Mouse (Mus musculus) C2C12 (cell line): ENCODE measurements around the gene Fam122b. TPM values are rescaled to one million over a fixed set of nuclear protein-coding genes. Genes with fewer than 3 reads are reported as not detected.

Experiments used
- H3K27me3 ChIP-seq: one replicate; pipeline ENCODE4 v1.6.1; 2011; ENCODE audit not compliant: control insufficient read depth, insufficient read depth, insufficient read length
- H3K36me3 ChIP-seq: one replicate; pipeline ENCODE4 v1.6.1; 2011; ENCODE audit not compliant: control insufficient read depth, insufficient read depth
- H3K4me3 ChIP-seq: one replicate; pipeline ENCODE4 v1.5.1; 2011; ENCODE audit warnings: mild to moderate bottlenecking, control low read depth; ENCODE audit not compliant: poor library complexity, insufficient read depth, severe bottlenecking
- H3K79me2 ChIP-seq: one replicate; pipeline ENCODE4 v1.6.1; 2011; ENCODE audit not compliant: control insufficient read depth, insufficient read depth
- H3K79me3 ChIP-seq: one replicate; pipeline ENCODE4 v1.6.1; 2011; ENCODE audit warnings: low read depth, control low read depth
- H3ac ChIP-seq: one replicate; pipeline ENCODE3; 2011; ENCODE audit warnings: low read depth; ENCODE audit not compliant: control insufficient read depth, insufficient read length
- CEBPB ChIP-seq: IDR thresholded peaks from one replicate; pipeline ENCODE4 v1.6.1; 2011; ENCODE audit warnings: low read depth, mild to moderate bottlenecking, control low read depth, moderate library complexity
- CTCF ChIP-seq: IDR thresholded peaks from one replicate; pipeline ENCODE4 v1.5.1; 2011; ENCODE audit not compliant: control insufficient read depth, insufficient read depth, insufficient read length
- FOSL1 ChIP-seq: IDR thresholded peaks from one replicate; pipeline ENCODE4 v1.8.0; 2011; ENCODE audit warnings: mild to moderate bottlenecking, low read length; ENCODE audit not compliant: poor library complexity, insufficient read depth, severe bottlenecking
- MAX ChIP-seq: IDR thresholded peaks from one replicate; pipeline ENCODE4 v1.6.1; 2011; ENCODE audit warnings: mild to moderate bottlenecking, control low read depth
- MYOD1 ChIP-seq: IDR thresholded peaks from one replicate; pipeline ENCODE4 v1.6.1; 2011; ENCODE audit warnings: low read depth; ENCODE audit not compliant: control insufficient read depth, insufficient read length
- MYOG ChIP-seq: IDR thresholded peaks from one replicate; pipeline ENCODE4 v1.6.1; 2011; ENCODE audit not compliant: control insufficient read depth, insufficient read length; ENCODE audit errors: extremely low read depth
- USF1 ChIP-seq: IDR thresholded peaks from one replicate; pipeline ENCODE4 v1.6.1; 2011; ENCODE audit warnings: low read depth, mild to moderate bottlenecking, control low read depth, moderate library complexity
- polyA plus RNA-seq: library from polyadenylated mRNA; unstranded; fragments of >200 nt; fragmentation: generic; extraction: Trizol; gene quantifications from one replicate; pipeline ENCODE4 v1.2.1, GENCODE M21; 2012; ENCODE audit warnings: missing spikeins

Fam122b gene
- polyA plus RNA-seq, 1 experiment, result 1.2 TPM

- Histone ChIP-seq H3K4me3 (no peak overlapping the region), H3K27me3 (no peaks in the 10 kb centered on the region), H3K36me3 (no peaks in the 10 kb centered on the region), H3K79me3 (no peaks in the 10 kb centered on the region), H3ac (no peak overlapping the region), H3K79me2 (no peaks in the 10 kb centered on the region)
- TF ChIP-seq USF1, result no peak
- TF ChIP-seq FOSL1, result no peak
- TF ChIP-seq MAX, result no peak
- no peak for TF ChIP-seq MYOD1
- TF ChIP-seq CTCF, result no peak
- no peak for TF ChIP-seq MYOG
Measured at GRCm38 (mm10) chrX:53211756-53212483, 57.7 kb downstream of the Fam122b start.

- H3K4me3 ChIP-seq, result no peak overlapping the region
- H3ac ChIP-seq, result no peak overlapping the region
- no peaks in the 10 kb centered on the region for H3K79me3 ChIP-seq
- TF ChIP-seq FOSL1, result no peak
- TF ChIP-seq MAX, result no peak
- TF ChIP-seq CTCF, result no peak
- TF ChIP-seq USF1, result no peak
- TF ChIP-seq MYOG, result no peak
- TF ChIP-seq MYOD1, result no peak
- no peak for TF ChIP-seq CEBPB
- no peaks in the 10 kb centered on the region for H3K27me3 ChIP-seq
- no peaks in the 10 kb centered on the region for H3K79me2 ChIP-seq
- no peaks in the 10 kb centered on the region for H3K36me3 ChIP-seq
Measured at GRCm38 (mm10) chrX:53209431-53209830, 60.2 kb downstream of the Fam122b start.

GRCm38 (mm10) chrX:53204690-53205311 lies 64.8 kb downstream of the Fam122b start:
- H3K4me3 ChIP-seq, result no peak overlapping the region
- no peaks in the 10 kb centered on the region for H3K79me3 ChIP-seq
- no peaks in the 10 kb centered on the region for H3K27me3 ChIP-seq
- TF ChIP-seq MAX (no peak), CEBPB (peak; percentile 14)
- H3ac ChIP-seq, result no peak overlapping the region
- H3K36me3 ChIP-seq, result no peaks in the 10 kb centered on the region
- no peaks in the 10 kb centered on the region for H3K79me2 ChIP-seq

- Histone ChIP-seq H3K36me3 (no peaks in the 10 kb centered on the region), H3K79me3 (no peaks in the 10 kb centered on the region), H3K79me2 (no peaks in the 10 kb centered on the region), H3K27me3 (no peaks in the 10 kb centered on the region), H3K4me3 (no peak overlapping the region), H3ac (no peak overlapping the region)
- TF ChIP-seq MYOG (no peak), USF1 (no peak), FOSL1 (no peak), CEBPB (no peak), MAX (no peak), CTCF (no peak), MYOD1 (no peak)
Measured at GRCm38 (mm10) chrX:53201616-53202015, 68.0 kb downstream of the Fam122b start.

- H3K36me3 ChIP-seq, result no peaks in the 10 kb centered on the region
- no peak overlapping the region for H3ac ChIP-seq
- H3K27me3 ChIP-seq, result no peaks in the 10 kb centered on the region
- no peaks in the 10 kb centered on the region for H3K79me2 ChIP-seq
- H3K79me3 ChIP-seq, result no peaks in the 10 kb centered on the region
- no peak overlapping the region for H3K4me3 ChIP-seq
- no peak for TF ChIP-seq MAX
- no peak for TF ChIP-seq CEBPB
- TF ChIP-seq MYOG, result no peak
- TF ChIP-seq CTCF, result no peak
- TF ChIP-seq FOSL1, result no peak
- no peak for TF ChIP-seq MYOD1
- TF ChIP-seq USF1, result no peak
Measured at GRCm38 (mm10) chrX:53197681-53198080, 71.9 kb downstream of the Fam122b start.

- Histone ChIP-seq H3K79me2 (no peaks in the 10 kb centered on the region), H3K36me3 (no peaks in the 10 kb centered on the region), H3K79me3 (no peaks in the 10 kb centered on the region), H3K27me3 (no peaks in the 10 kb centered on the region), H3K4me3 (no peak overlapping the region), H3ac (no peak overlapping the region)
- TF ChIP-seq MYOG (no peak), MAX (no peak)
Measured at GRCm38 (mm10) chrX:53196392-53196791, 73.2 kb downstream of the Fam122b start.

Other genes with a start within 250 kb of the Fam122b start
- gene Plac1, start 29.7 kb downstream of the Fam122b start, polyA plus RNA-seq, result 0.48 TPM
- not detected for gene Fam122c, start 3.6 kb upstream of the Fam122b start, polyA plus RNA-seq
- gene Mospd1, start 100.7 kb upstream of the Fam122b start, polyA plus RNA-seq, result 4.4 TPM
- not detected for gene Etd, start 165.1 kb upstream of the Fam122b start, polyA plus RNA-seq